8 mouse cellular contexts compared by ENCODE assay signal in genomic region chrX:94121161-94121856, GRCm38 (mm10). TPM values are rescaled to one million over a fixed set of nuclear protein-coding genes. Genes with fewer than 3 reads are reported as not detected.
DNase-seq lines count a peak whose midpoint lies in the region; ATAC-seq lines count a peak whose summit lies in the region.

No protein-coding gene starts in this region.

- ATAC-seq in activated CD4-positive, CD25-positive, alpha-beta regulatory T cell, adult 4 months: peak; percentile 12
- ATAC-seq in erythroid progenitor cell, adult 5-6 weeks (replicated peaks; ENCODE audit: low FRiP score, poor library complexity, severe bottlenecking): peak; percentile 59
- ATAC-seq in liver, embryonic 13.5 days (ENCODE audit: low read depth): no peak
- no peak for ATAC-seq in neural tube, embryonic 13.5 days (ENCODE audit: low read depth)

- H3K4me2 ChIP-seq in liver, embryonic 13.5 days: peak overlapping the region; percentile 66
- peak overlapping the region; percentile 73 for H3K4me2 ChIP-seq in neural tube, embryonic 13.5 days

- peak overlapping the region; percentile 90 for H3K9ac ChIP-seq in liver, embryonic 13.5 days
- peak overlapping the region; percentile 93 for H3K9ac ChIP-seq in neural tube, embryonic 13.5 days

- H3K4me3 ChIP-seq in liver, embryonic 13.5 days (replicated peaks): peak overlapping the region; percentile 74
- H3K4me3 ChIP-seq in neural tube, embryonic 13.5 days: peak overlapping the region; percentile 58

- H3K27me3 ChIP-seq in liver, embryonic 13.5 days: peaks cover 22% of the 10 kb centered on the region; the same call in 1 of the 2 replicates
- peaks cover 62% of the 10 kb centered on the region for H3K27me3 ChIP-seq in neural tube, embryonic 13.5 days

- peaks cover 16% of the 10 kb centered on the region for H3K4me1 ChIP-seq in liver, embryonic 13.5 days (replicated peaks)
- H3K4me1 ChIP-seq in neural tube, embryonic 13.5 days (replicated peaks): peaks cover 14% of the 10 kb centered on the region

- H3K27ac ChIP-seq in liver, embryonic 13.5 days: peak overlapping the region; percentile 98
- peak overlapping the region; percentile 99 for H3K27ac ChIP-seq in neural tube, embryonic 13.5 days (replicated peaks)

- no peaks in the 10 kb centered on the region for H3K9me3 ChIP-seq in liver, embryonic 13.5 days (replicated peaks)
- H3K9me3 ChIP-seq in neural tube, embryonic 13.5 days: no peaks in the 10 kb centered on the region

- 17% methylated on average over 24 of the region's 24 CpGs for WGBS in liver, embryonic 13.5 days (ENCODE audit: insufficient replicate concordance)
- 17% methylated on average over 24 of the region's 24 CpGs for WGBS in neural tube, embryonic 13.5 days

- intact Hi-C loops in heart, postnatal 25 days (cut with DNase I): loop anchor here (5.0 kb wide), 1 partner anchor 74 kb away; no protein-coding TSS in a partner anchor

- DNase-seq in heart, adult 18-20 months: peak; percentile 9 to 36
- DNase-seq in heart, postnatal 25 days (ENCODE audit: low spot score): no peak
- DNase-seq in induced T-regulatory cell, adult 2 months (ENCODE audit: low read depth): peak; percentile 69
- peak; percentile 8 for DNase-seq in liver, embryonic 13.5 days
- DNase-seq in ovary, postnatal 14 days (ENCODE audit: low spot score): no peak

- H3K36me3 ChIP-seq in liver, embryonic 13.5 days: no peaks in the 10 kb centered on the region
- H3K36me3 ChIP-seq in neural tube, embryonic 13.5 days: no peaks in the 10 kb centered on the region

RNA-seq across cellular contexts. Expression of gene Zfx, which starts 2.2 kb away (rescaled TPM):
- total RNA-seq in heart, adult 18-20 months (2021): 10 to 100 TPM; 22.3 to 23.9 TPM
- total RNA-seq in heart, postnatal 25 days (2021): 10 to 100 TPM; 21.5 to 25.9 TPM
- 10 to 100 TPM; 34.2 to 43.3 TPM for polyA plus RNA-seq in activated CD4-positive, CD25-positive, alpha-beta regulatory T cell, adult 4 months (2017; shearing (Covaris generic))
- 27.8 and 30.2 TPM in 2 replicates for total RNA-seq in erythroid progenitor cell, adult 5-6 weeks (2015; ENCODE audit: low replicate concordance)
- 26.2 and 27.2 TPM in 2 replicates for total RNA-seq in erythroid progenitor cell, adult 5-6 weeks (2017; ENCODE audit: low replicate concordance)
- polyA plus RNA-seq in liver, embryonic 13.5 days (2015; fragmentation: Nextera tagmentation; extraction: Ambion mirVana): 12.8 and 14.7 TPM in 2 replicates
- 20.0 and 25.6 TPM in 2 replicates for polyA plus RNA-seq in neural tube, embryonic 13.5 days (2015; fragmentation: Nextera tagmentation; extraction: Ambion mirVana)

Comparison
In these comparisons a context has a peak if more than half of its experiments do, and no peak if none do; other contexts are left out.
1. DNase-seq: peak in heart, adult 18-20 months (2 of 2), induced T-regulatory cell, adult 2 months (single experiment) and liver, embryonic 13.5 days (single experiment); none in heart, postnatal 25 days (single experiment) and ovary, postnatal 14 days (single experiment).
2. ATAC-seq: peak in activated CD4-positive, CD25-positive, alpha-beta regulatory T cell, adult 4 months (single experiment) and erythroid progenitor cell, adult 5-6 weeks (single experiment); none in liver, embryonic 13.5 days (single experiment) and neural tube, embryonic 13.5 days (single experiment).